Mouse (Mus musculus): ENCODE measurements around the gene Pten.
"Not testable (repeated sequence)": the region's sequence is repeated elsewhere in the genome, so short reads cannot be mapped to it uniquely, and the experiment has no call there.

Gene Pten

GRCm38 (mm10) chr19:32755104-32755791 lies 2.0 kb upstream of the Pten start:
- no peak for DNase-seq

GRCm38 (mm10) chr19:32755792-32756635 lies 1.3 kb upstream of the Pten start:
- DNase-seq: peak; percentile 91 to 93

GRCm38 (mm10) chr19:32756636-32756899 lies 729 bp upstream of the Pten start:
- DNase-seq: no peak

GRCm38 (mm10) chr19:32757831-32758792 lies 815 bp downstream of the Pten start:
- peak; percentile 43 to 46 for DNase-seq

- DNase-seq: no peak
Observed at GRCm38 (mm10) chr19:32758793-32759161, 1.5 kb downstream of the Pten start.

GRCm38 (mm10) chr19:32759357-32760024 lies 2.2 kb downstream of the Pten start:
- DNase-seq: no peak

- DNase-seq: no peak
Observed at GRCm38 (mm10) chr19:32760499-32760898, 3.2 kb downstream of the Pten start.

- no peak for DNase-seq
Observed at GRCm38 (mm10) chr19:32761162-32761561, 3.9 kb downstream of the Pten start.

- DNase-seq: no peak
Observed at GRCm38 (mm10) chr19:32762493-32762892, 5.2 kb downstream of the Pten start.

GRCm38 (mm10) chr19:32778411-32778810 lies 21.1 kb downstream of the Pten start:
- DNase-seq: no peak

GRCm38 (mm10) chr19:32779131-32779530 lies 21.8 kb downstream of the Pten start:
- no peak for DNase-seq

GRCm38 (mm10) chr19:32781305-32782071 lies 24.2 kb downstream of the Pten start:
- no peak for DNase-seq

- DNase-seq: not testable (repeated sequence)
Observed at GRCm38 (mm10) chr19:32787388-32787787, 30.1 kb downstream of the Pten start.

GRCm38 (mm10) chr19:32788016-32788415 lies 30.7 kb downstream of the Pten start:
- DNase-seq: not testable (repeated sequence)

GRCm38 (mm10) chr19:32789535-32789934 lies 32.2 kb downstream of the Pten start:
- DNase-seq: no peak

GRCm38 (mm10) chr19:32792610-32793009 lies 35.3 kb downstream of the Pten start:
- DNase-seq: no peak

- DNase-seq: no peak
Observed at GRCm38 (mm10) chr19:32793901-32794300, 36.6 kb downstream of the Pten start.

- no peak for DNase-seq
Observed at GRCm38 (mm10) chr19:32800557-32800956, 43.3 kb downstream of the Pten start.

GRCm38 (mm10) chr19:32804703-32805102 lies 47.4 kb downstream of the Pten start:
- DNase-seq: no peak

GRCm38 (mm10) chr19:32807610-32808009 lies 50.3 kb downstream of the Pten start:
- DNase-seq: no peak

GRCm38 (mm10) chr19:32808690-32809089 lies 51.4 kb downstream of the Pten start:
- DNase-seq: no peak

- no peak for DNase-seq
Observed at GRCm38 (mm10) chr19:32809117-32809516, 51.8 kb downstream of the Pten start.
